Mouse (Mus musculus) liver, adult 2 months (tissue): ENCODE measurements around the gene Rccd1. TPM values are rescaled to one million over a fixed set of nuclear protein-coding genes. Genes with fewer than 3 reads are reported as not detected.
"Not testable (repeated sequence)": the region's sequence is repeated elsewhere in the genome, so short reads cannot be mapped to it uniquely, and the experiment has no call there.

ENCODE experiments used
- DNase-seq: peaks from one replicate; pipeline ENCODE4 v3.0.0-alpha.2; 2011; ENCODE audit warnings: low read depth, low spot score; ENCODE audit errors: extremely low read depth
- H3K27ac ChIP-seq: fragments of 200-500 bp; replicated peaks from 2 replicates; pipeline ENCODE4 v1.5.1; 2012; ENCODE audit warnings: low read depth, mild to moderate bottlenecking, control low read depth, inconsistent platforms, low read length; ENCODE audit not compliant: insufficient read depth
- H3K27me3 ChIP-seq: fragments of 200-500 bp; 2 replicates; pipeline ENCODE4 v1.6.1; 2012; ENCODE audit warnings: mild to moderate bottlenecking, moderate library complexity, low read length, inconsistent platforms; ENCODE audit not compliant: control insufficient read depth, insufficient read depth
- H3K36me3 ChIP-seq: fragments of 200-500 bp; 2 replicates; pipeline ENCODE4 v1.6.1; 2012; ENCODE audit warnings: low read length, inconsistent platforms; ENCODE audit not compliant: control insufficient read depth, insufficient read depth
- H3K4me1 ChIP-seq: fragments of 200-500 bp; 2 replicates; pipeline ENCODE4 v1.6.1; 2011; ENCODE audit warnings: low read length; ENCODE audit not compliant: control insufficient read depth, insufficient read depth
- H3K4me3 ChIP-seq: fragments of 200-500 bp; 2 replicates; pipeline ENCODE4 v1.5.1; 2011; ENCODE audit warnings: low read depth, mild to moderate bottlenecking, control low read depth, low read length, moderate library complexity; ENCODE audit not compliant: insufficient read depth
- H3K79me2 ChIP-seq: fragments of 200-500 bp; 2 replicates; pipeline ENCODE4 v1.6.1; 2012; ENCODE audit warnings: inconsistent platforms, mild to moderate bottlenecking, low read length, moderate library complexity; ENCODE audit not compliant: control insufficient read depth, insufficient read depth
- H3K9ac ChIP-seq: fragments of 200-500 bp; 2 replicates; pipeline ENCODE4 v1.6.1; 2012; ENCODE audit warnings: low read depth, mild to moderate bottlenecking, control low read depth, inconsistent platforms, low read length
- CTCF ChIP-seq: fragments of 200-500 bp; IDR thresholded peaks from 2 replicates; pipeline ENCODE4 v1.5.1; 2011; ENCODE audit warnings: low read depth, low read length, control low read depth
- POLR2A ChIP-seq: fragments of 200-500 bp; IDR thresholded peaks from 2 replicates; pipeline ENCODE4 v1.6.1; 2011; ENCODE audit warnings: low read length, control low read depth; ENCODE audit not compliant: insufficient read depth; ENCODE audit errors: extremely low read depth
- WGBS: fragments of 180-500 bp; shearing (Covaris S2); methylation state at CpG from one replicate; pipeline ENCODE4 v1.1.7; 2018; 5-methylcytosine and 5-hydroxymethylcytosine counted together
- polyA plus RNA-seq: library from polyadenylated mRNA; depleted of rRNA; stranded (reverse); fragments of >200 nt; gene quantifications from 2 replicates; pipeline ENCODE4 v1.2.3, GENCODE M21; 2012
- total RNA-seq: library from RNA; depleted of rRNA; stranded (reverse); fragments of >200 nt; gene quantifications from 2 replicates; pipeline ENCODE4 v1.2.3, GENCODE M21; 2014

Rccd1 gene
- total and polyA plus RNA-seq, 2 experiments = 1.2 to 3.8 TPM

DNA sequence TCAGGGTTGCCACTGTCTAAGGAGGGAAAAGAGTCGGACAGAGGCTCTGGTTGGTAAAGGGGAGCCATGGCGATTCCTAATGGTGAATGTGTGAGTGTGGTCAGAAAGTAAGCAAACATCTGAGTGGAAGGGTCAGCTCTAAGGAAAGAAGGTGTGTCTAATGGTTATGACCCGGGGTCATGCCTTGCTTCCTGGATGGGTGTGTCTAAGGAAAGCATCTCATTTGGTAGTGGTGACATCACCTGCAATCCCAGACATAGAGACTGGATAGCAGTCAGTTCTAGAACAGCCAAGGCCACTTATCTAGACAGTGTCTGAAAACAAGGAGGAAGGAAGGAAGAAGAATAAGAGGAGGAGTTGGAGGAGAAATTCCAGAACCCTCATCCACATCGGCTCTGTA is 10.6 kb upstream of the Rccd1 start:
- Histone ChIP-seq H3K9ac (no peak overlapping the region), H3K4me1 (peaks cover 3% of the 10 kb centered on the region; the same call in 1 of the 2 replicates), H3K79me2 (no peaks in the 10 kb centered on the region), H3K4me3 (no peak overlapping the region), H3K27me3 (no peaks in the 10 kb centered on the region), H3K27ac (no peak overlapping the region), H3K36me3 (peaks cover 20% of the 10 kb centered on the region)
- DNase-seq = no peak
- 90% methylated on average over 4 of the region's 4 CpGs for WGBS
- no peak for TF ChIP-seq POLR2A
- no peak for TF ChIP-seq CTCF

DNA sequence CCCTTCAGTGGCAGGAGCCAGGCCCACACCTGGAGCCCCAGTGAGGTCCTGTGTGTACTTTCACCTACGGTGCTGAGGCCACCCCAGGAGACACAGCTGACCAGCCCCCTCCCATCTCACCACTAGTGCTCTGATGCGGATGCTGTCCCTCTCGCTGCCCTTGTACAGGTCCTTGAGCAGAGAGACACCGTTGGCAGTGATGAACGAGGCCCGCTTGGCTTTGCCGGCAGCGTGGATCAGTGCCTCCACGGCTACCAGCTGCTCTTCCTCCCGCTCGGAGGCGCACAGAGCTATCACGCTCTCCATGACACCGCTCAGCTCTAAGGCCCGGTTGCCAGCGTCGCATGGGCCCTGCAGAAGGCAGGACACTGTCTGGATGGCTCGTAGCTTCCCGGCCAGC is 7.2 kb upstream of the Rccd1 start:
- no peak for DNase-seq
- TF ChIP-seq POLR2A (no peak), CTCF (no peak)
- WGBS = 99% methylated on average over 19 of the region's 19 CpGs

DNA sequence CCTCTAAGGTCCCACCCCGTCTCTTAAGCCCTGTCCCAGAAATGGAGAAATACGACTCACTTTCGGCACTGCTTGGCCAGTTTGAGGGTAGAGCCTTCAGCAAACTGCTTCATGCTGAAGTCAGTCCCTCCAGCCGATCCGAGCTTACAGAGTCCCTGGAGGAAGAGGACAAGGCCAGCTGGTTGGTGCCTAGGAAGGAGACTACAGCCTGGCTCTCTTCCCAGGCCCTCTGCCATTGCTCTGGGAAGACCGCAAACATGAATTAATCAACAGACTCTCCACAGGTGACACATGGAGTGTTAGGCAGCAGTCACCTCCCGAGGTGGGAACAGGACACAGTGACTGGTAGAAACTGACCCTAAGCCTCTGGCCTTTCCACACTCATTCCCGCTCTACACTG is 6.0 kb upstream of the Rccd1 start:
- H3K36me3 ChIP-seq = peaks cover 20% of the 10 kb centered on the region
- no peaks in the 10 kb centered on the region for H3K27me3 ChIP-seq
- H3K27ac ChIP-seq = no peak overlapping the region
- 89% methylated on average over 8 of the region's 8 CpGs for whole genome bisulfite sequencing
- DNase-seq = no peak
- H3K4me3 ChIP-seq = no peak overlapping the region
- H3K4me1 ChIP-seq = no peaks in the 10 kb centered on the region
- H3K79me2 ChIP-seq = no peaks in the 10 kb centered on the region
- TF ChIP-seq POLR2A (no peak), CTCF (no peak)
- H3K9ac ChIP-seq = no peak overlapping the region

More for the DNA sequence above, 7.2 kb upstream of the Rccd1 start:
- Histone ChIP-seq H3K36me3 (peaks cover 22% of the 10 kb centered on the region), H3K79me2 (no peaks in the 10 kb centered on the region), H3K27me3 (no peaks in the 10 kb centered on the region), H3K4me1 (no peaks in the 10 kb centered on the region), H3K27ac (no peak overlapping the region), H3K9ac (no peak overlapping the region), H3K4me3 (no peak overlapping the region)

DNA sequence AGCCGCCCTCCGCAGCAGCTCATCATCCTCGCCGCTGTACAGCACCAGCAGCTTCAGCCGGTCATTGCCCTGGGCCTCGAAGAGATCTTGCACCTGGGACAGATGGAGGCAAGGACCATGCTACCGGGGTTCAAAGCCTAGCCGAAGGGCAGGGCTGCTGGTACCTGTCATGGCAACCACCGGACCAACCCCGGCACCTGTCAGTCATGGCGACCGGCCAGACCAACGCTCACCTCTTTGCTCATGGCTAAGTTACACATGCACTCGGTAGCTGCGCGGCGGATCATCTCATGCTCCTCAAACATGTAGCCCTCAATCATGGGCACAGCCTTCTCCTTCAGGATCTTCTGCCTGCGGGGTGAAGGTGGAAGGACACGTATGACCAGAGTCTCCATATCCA is 1.8 kb upstream of the Rccd1 start:
- TF ChIP-seq CTCF = no peak
- Histone ChIP-seq H3K36me3 (peaks cover 4% of the 10 kb centered on the region), H3K27ac (no peak overlapping the region), H3K79me2 (no peaks in the 10 kb centered on the region), H3K9ac (no peak overlapping the region), H3K27me3 (no peaks in the 10 kb centered on the region), H3K4me1 (peaks cover 2% of the 10 kb centered on the region; the same call in 1 of the 2 replicates), H3K4me3 (no peak overlapping the region)
- WGBS = 96% methylated on average over 19 of the region's 19 CpGs
- DNase-seq = no peak

DNA sequence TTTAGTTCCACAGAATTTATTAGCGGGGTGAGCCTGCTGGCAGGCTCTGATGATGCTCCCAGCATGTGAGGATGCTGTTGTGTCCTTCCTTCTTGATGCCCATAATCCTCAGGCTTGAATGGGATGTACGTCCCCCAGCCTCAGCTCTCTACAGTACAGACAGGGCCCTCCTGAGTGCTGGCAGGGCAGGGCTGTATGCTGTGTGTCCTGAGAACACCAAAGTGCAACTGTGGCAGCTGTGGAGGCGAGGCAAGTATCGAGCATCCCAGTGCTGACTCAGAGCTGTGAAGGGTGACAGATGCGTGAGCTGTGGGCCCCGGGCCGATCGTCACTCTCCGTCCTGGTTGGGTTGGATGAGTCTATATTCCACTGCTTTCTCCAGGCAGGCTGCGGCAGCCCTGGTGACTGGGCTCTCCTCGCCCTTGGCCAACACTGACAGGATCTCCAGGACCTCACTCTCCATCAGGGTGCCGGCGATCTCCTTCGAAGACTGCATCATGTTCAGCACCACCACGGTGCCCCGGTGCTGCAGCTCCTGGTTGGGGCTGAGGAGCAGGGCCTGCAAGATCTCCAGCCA is 1.1 kb upstream of the Rccd1 start:
- TF ChIP-seq POLR2A = no peak
- no peak for TF ChIP-seq CTCF
- H3K9ac ChIP-seq = no peak overlapping the region
- DNase-seq = no peak
- peaks cover 4% of the 10 kb centered on the region for H3K36me3 ChIP-seq
- H3K27me3 ChIP-seq = no peaks in the 10 kb centered on the region
- no peaks in the 10 kb centered on the region for H3K79me2 ChIP-seq
- no peak overlapping the region for H3K4me3 ChIP-seq
- 96% methylated on average over 16 of the region's 16 CpGs for WGBS
- H3K4me1 ChIP-seq = peaks cover 2% of the 10 kb centered on the region; the same call in 1 of the 2 replicates
- no peak overlapping the region for H3K27ac ChIP-seq

DNA sequence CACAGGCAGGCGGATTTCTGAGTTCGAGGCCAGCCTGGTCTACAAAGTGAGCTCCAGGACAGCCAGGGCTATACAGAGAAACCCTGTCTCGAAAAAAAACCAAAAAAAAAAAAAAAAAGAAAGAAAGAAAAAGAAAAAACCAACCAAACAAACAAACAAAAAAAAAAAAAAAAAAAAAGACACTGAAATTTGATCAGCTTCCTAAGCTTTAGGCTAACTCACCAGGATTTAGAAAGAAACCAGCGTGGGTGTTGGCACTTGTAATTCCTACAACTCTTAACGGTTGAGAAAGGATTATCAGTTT is 514 bp upstream of the Rccd1 start:
- not testable (repeated sequence) for H3K79me2 ChIP-seq, DNase-seq, H3K4me1 ChIP-seq, H3K9ac ChIP-seq, H3K4me3 ChIP-seq, H3K27me3 ChIP-seq, H3K36me3 ChIP-seq, H3K27ac ChIP-seq
- WGBS = 36% methylated on average over 5 of the region's 5 CpGs
